Mouse (Mus musculus) liver, embryonic 12.5 days (tissue): ENCODE measurements around the gene Cradd. TPM values are rescaled to one million over a fixed set of nuclear protein-coding genes. Genes with fewer than 3 reads are reported as not detected.

ENCODE experiments used
- ATAC-seq: fragments of 200-750 bp; cut with Nextera tagmentation; 2 replicates; pipeline ENCODE4 v1.8.0; 2017; ENCODE audit warnings: moderate number of reproducible peaks, mild to moderate bottlenecking, moderate library complexity
- H3K27ac ChIP-seq: fragments of 300-500 bp; sonication (generic); 2 replicates; pipeline ENCODE4 v1.5.1; 2016; ENCODE audit warnings: mild to moderate bottlenecking
- H3K27me3 ChIP-seq: fragments of 300-500 bp; sonication (generic); replicated peaks from 2 replicates; pipeline ENCODE4 v1.6.1; 2016; ENCODE audit warnings: mild to moderate bottlenecking, moderate library complexity
- H3K36me3 ChIP-seq: fragments of 300-500 bp; sonication (generic); 2 replicates; pipeline ENCODE4 v1.6.1; 2016; ENCODE audit warnings: mild to moderate bottlenecking, moderate library complexity
- H3K4me1 ChIP-seq: fragments of 300-500 bp; sonication (generic); 2 replicates; pipeline ENCODE4 v1.6.1; 2016
- H3K4me2 ChIP-seq: fragments of 300-500 bp; sonication (generic); 2 replicates; pipeline ENCODE4 v1.6.1; 2016; ENCODE audit warnings: mild to moderate bottlenecking, moderate library complexity
- H3K4me3 ChIP-seq: fragments of 300-500 bp; sonication (generic); 2 replicates; pipeline ENCODE4 v1.5.1; 2016; ENCODE audit warnings: mild to moderate bottlenecking, moderate library complexity
- H3K9ac ChIP-seq: fragments of 300-500 bp; sonication (generic); 2 replicates; pipeline ENCODE4 v1.6.1; 2016; ENCODE audit warnings: mild to moderate bottlenecking, moderate library complexity
- H3K9me3 ChIP-seq: fragments of 300-500 bp; sonication (generic); replicated peaks from 2 replicates; pipeline ENCODE4 v1.6.1; 2016; ENCODE audit warnings: mild to moderate bottlenecking, moderate library complexity
- WGBS: fragments of 180-500 bp; shearing (Covaris S2); methylation state at CpG from one replicate; pipeline ENCODE4 v1.1.7; 2016; ENCODE audit not compliant: insufficient replicate concordance; 5-methylcytosine and 5-hydroxymethylcytosine counted together
- polyA plus RNA-seq: library from polyadenylated mRNA; unstranded; fragments of >200 nt; fragmentation: Nextera tagmentation; extraction: Ambion mirVana; gene quantifications from 2 replicates; pipeline ENCODE4 v1.2.1, GENCODE M21; 2016

Gene Cradd
- polyA plus RNA-seq, 1 experiment from 2014 or later, result 5.0 TPM

GRCm38 (mm10) chr10:95314019-95314418, 9.9 kb downstream of the Cradd start:
- Histone ChIP-seq H3K9ac (no peak overlapping the region), H3K4me2 (no peak overlapping the region), H3K27ac (no peak overlapping the region), H3K4me1 (peaks cover 42% of the 10 kb centered on the region), H3K4me3 (no peak overlapping the region), H3K27me3 (no peaks in the 10 kb centered on the region), H3K36me3 (no peaks in the 10 kb centered on the region), H3K9me3 (no peaks in the 10 kb centered on the region)
- 36% methylated on average over 5 of the region's 5 CpGs for WGBS
- ATAC-seq, result no peak

GRCm38 (mm10) chr10:95313524-95313923, 10.4 kb downstream of the Cradd start:
- H3K9me3 ChIP-seq, result no peaks in the 10 kb centered on the region
- no peak overlapping the region for H3K4me2 ChIP-seq
- no peak overlapping the region for H3K4me3 ChIP-seq
- H3K4me1 ChIP-seq, result peaks cover 42% of the 10 kb centered on the region
- no peaks in the 10 kb centered on the region for H3K36me3 ChIP-seq
- H3K9ac ChIP-seq, result no peak overlapping the region
- no peaks in the 10 kb centered on the region for H3K27me3 ChIP-seq
- H3K27ac ChIP-seq, result no peak overlapping the region
- 53% methylated on average over 9 of the region's 9 CpGs for WGBS
- no peak for ATAC-seq

GRCm38 (mm10) chr10:95310688-95311441, 13.1 kb downstream of the Cradd start:
- Histone ChIP-seq H3K9me3 (no peaks in the 10 kb centered on the region), H3K4me2 (no peak overlapping the region), H3K27me3 (no peaks in the 10 kb centered on the region), H3K9ac (no peak overlapping the region), H3K36me3 (no peaks in the 10 kb centered on the region), H3K4me3 (no peak overlapping the region), H3K27ac (no peak overlapping the region), H3K4me1 (peaks cover 18% of the 10 kb centered on the region)
- ATAC-seq, result no peak
- WGBS, result 51% methylated on average over 21 of the region's 21 CpGs

- no peaks in the 10 kb centered on the region for H3K36me3 ChIP-seq
- H3K27me3 ChIP-seq, result no peaks in the 10 kb centered on the region
- 45% methylated on average over 13 of the region's 13 CpGs for WGBS
- H3K9ac ChIP-seq, result no peak overlapping the region
- ATAC-seq, result no peak
- H3K27ac ChIP-seq, result no peak overlapping the region
- no peaks in the 10 kb centered on the region for H3K9me3 ChIP-seq
- no peak overlapping the region for H3K4me3 ChIP-seq
- peaks cover 15% of the 10 kb centered on the region for H3K4me1 ChIP-seq
- H3K4me2 ChIP-seq, result no peak overlapping the region
These were observed 14.3 kb downstream of the Cradd start for GRCm38 (mm10) chr10:95309412-95310322.

DNA sequence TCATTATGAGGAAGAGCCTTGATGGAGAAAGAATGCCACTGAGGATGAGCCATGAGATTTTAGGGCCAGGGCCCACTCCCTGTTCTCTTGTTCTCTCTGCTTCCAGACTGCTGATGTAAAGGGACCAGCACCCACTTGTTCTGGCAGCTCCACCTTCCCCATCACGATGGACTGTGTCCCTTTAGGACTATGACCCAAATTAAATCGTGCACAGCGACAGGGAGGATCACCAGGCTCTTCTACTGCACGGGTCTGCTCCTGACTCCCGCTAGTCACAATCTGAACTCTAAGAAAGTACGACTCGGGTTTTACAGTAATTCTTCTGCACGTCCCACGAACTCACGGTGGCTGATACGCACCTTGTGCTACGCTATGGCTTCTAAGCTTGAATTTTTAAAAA, 14.9 kb downstream of the Cradd start:
- 72% methylated on average over 12 of the region's 12 CpGs for WGBS
- no peak overlapping the region for H3K4me3 ChIP-seq
- H3K9ac ChIP-seq, result no peak overlapping the region
- no peaks in the 10 kb centered on the region for H3K36me3 ChIP-seq
- H3K4me1 ChIP-seq, result peaks cover 19% of the 10 kb centered on the region
- no peaks in the 10 kb centered on the region for H3K9me3 ChIP-seq
- no peak overlapping the region for H3K27ac ChIP-seq
- H3K4me2 ChIP-seq, result no peak overlapping the region
- ATAC-seq, result no peak
- no peaks in the 10 kb centered on the region for H3K27me3 ChIP-seq

- no peak for ATAC-seq
- H3K27ac ChIP-seq, result no peak overlapping the region
- 72% methylated on average over 5 of the region's 5 CpGs for whole genome bisulfite sequencing
- no peaks in the 10 kb centered on the region for H3K36me3 ChIP-seq
- H3K9ac ChIP-seq, result no peak overlapping the region
- no peak overlapping the region for H3K4me2 ChIP-seq
- H3K9me3 ChIP-seq, result no peaks in the 10 kb centered on the region
- H3K4me1 ChIP-seq, result peaks cover 16% of the 10 kb centered on the region
- no peak overlapping the region for H3K4me3 ChIP-seq
- H3K27me3 ChIP-seq, result no peaks in the 10 kb centered on the region
These were observed 16.0 kb downstream of the Cradd start for GRCm38 (mm10) chr10:95307916-95308315.

GRCm38 (mm10) chr10:95306824-95307552, 16.9 kb downstream of the Cradd start:
- Histone ChIP-seq H3K4me3 (no peak overlapping the region), H3K9me3 (no peaks in the 10 kb centered on the region), H3K36me3 (no peaks in the 10 kb centered on the region), H3K9ac (no peak overlapping the region), H3K27me3 (no peaks in the 10 kb centered on the region), H3K4me2 (no peak overlapping the region), H3K4me1 (peaks cover 16% of the 10 kb centered on the region), H3K27ac (no peak overlapping the region)
- no peak for ATAC-seq
- WGBS, result 68% methylated on average over 11 of the region's 11 CpGs

DNA sequence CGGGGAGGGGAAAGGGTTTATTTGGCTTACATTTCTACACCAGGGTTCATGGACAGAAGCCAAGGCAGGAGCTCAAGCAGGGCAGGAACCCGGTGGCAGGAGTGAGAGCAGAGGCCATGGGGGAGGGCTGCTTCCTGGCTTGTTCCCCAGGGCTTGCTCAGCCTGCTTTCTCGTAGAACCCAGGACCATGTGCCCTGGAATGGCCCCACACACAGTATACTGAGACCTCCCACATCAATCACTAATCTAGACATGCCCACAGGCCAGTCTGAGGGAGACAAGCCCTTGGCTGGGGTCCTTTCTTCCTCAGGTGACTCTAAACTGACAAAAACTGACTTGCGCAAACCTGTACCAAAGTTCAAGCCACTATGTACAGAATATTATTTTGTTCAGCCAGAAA, 19.7 kb downstream of the Cradd start:
- Histone ChIP-seq H3K4me3 (no peak overlapping the region), H3K9ac (no peak overlapping the region), H3K4me1 (peaks cover 6% of the 10 kb centered on the region), H3K9me3 (no peaks in the 10 kb centered on the region), H3K36me3 (no peaks in the 10 kb centered on the region), H3K4me2 (no peak overlapping the region), H3K27ac (no peak overlapping the region), H3K27me3 (no peaks in the 10 kb centered on the region)
- ATAC-seq, result no peak
- WGBS, result 44% methylated on average over 4 of the region's 4 CpGs

DNA sequence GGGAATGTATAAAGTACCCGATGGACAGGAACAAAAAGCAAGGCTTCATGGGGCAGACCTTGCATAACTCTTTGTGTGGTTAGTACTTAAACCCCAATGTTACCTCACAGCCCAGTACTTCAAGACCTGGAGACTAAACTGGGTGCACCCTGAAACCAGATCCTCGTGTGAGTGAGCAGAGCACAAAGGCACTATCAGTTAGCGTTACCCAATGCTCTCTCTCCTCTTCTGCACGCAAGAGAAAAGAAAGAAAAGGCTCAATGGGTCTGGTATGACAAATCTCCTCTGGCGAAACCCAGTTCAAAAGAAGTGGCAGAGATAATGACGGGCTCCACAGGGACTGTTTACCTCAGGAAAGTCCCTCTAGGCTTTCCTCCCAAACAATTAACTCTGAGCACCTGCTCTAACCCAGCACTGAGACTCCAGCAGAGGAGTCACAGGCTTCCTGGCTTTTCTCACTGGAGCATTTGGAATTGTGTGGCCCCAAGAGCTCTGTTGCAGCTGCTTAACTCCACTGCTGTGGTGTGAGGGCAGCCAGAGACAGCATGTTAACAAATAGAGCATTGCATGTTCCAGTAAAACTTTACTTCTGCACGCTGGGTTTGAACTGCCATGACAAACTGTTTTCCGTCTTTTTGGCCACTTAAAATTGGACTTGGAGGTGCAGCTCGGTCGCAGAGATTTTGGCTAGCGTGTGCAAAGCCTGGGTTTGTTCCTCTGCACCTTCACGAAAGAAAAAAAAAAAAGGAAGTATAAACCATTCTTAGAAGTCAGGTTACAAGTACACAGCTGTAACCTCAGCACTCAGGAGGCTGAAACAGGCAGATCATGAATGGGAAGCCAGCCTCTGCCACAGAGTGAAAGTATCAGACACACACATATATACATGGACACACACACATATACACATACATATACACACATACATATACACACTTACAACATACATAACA, 21.4 kb downstream of the Cradd start:
- Histone ChIP-seq H3K36me3 (no peaks in the 10 kb centered on the region), H3K4me3 (no peak overlapping the region), H3K4me1 (peaks cover 15% of the 10 kb centered on the region), H3K9me3 (no peaks in the 10 kb centered on the region), H3K27ac (no peak overlapping the region), H3K9ac (no peak overlapping the region), H3K27me3 (no peaks in the 10 kb centered on the region), H3K4me2 (no peak overlapping the region)
- ATAC-seq, result no peak
- WGBS, result 64% methylated on average over 12 of the region's 12 CpGs

DNA sequence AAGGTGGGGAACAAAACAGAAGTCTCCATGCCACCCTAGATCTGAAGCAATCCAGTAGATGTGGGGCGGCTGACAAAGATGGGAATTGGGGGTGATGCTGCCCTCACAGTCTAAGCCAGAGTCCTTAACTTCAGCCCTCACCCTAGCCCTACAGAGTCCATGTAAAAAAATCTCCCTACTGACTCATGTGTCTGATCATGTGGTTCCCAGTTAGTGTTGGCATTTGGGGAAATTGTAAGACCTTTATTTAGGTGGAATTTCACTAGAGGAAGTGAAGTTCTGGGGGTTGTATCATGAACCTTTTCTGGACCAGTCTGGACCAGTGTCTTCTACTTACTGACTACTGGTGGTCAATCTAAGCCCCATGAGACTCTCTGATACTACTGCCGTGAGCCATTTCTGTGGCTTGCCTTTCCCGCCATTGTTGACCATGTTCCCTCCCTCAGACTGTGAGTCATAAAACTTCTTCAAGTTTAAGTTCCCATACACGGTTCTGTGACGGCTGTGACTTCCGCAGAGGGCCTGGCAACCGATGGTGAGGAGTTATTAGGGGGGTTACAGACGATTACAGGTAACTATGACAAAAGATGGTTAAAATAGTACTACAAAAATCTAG, 23.6 kb downstream of the Cradd start:
- Histone ChIP-seq H3K27me3 (no peaks in the 10 kb centered on the region), H3K27ac (no peak overlapping the region), H3K9ac (no peak overlapping the region), H3K36me3 (no peaks in the 10 kb centered on the region), H3K4me3 (no peak overlapping the region), H3K4me2 (no peak overlapping the region), H3K9me3 (no peaks in the 10 kb centered on the region), H3K4me1 (peaks cover 26% of the 10 kb centered on the region)
- 57% methylated on average over 8 of the region's 8 CpGs for WGBS
- no peak for ATAC-seq

GRCm38 (mm10) chr10:95299808-95300133, 24.2 kb downstream of the Cradd start:
- Histone ChIP-seq H3K4me1 (peaks cover 26% of the 10 kb centered on the region), H3K9me3 (no peaks in the 10 kb centered on the region), H3K27me3 (no peaks in the 10 kb centered on the region), H3K4me2 (no peak overlapping the region), H3K36me3 (no peaks in the 10 kb centered on the region), H3K27ac (no peak overlapping the region), H3K4me3 (no peak overlapping the region), H3K9ac (no peak overlapping the region)
- ATAC-seq, result no peak
- 64% methylated on average over 7 of the region's 7 CpGs for WGBS
